Mouse (Mus musculus) kidney, postnatal 4 days (tissue): ENCODE data around the gene Gpr27.
A peak's percentile ranks its signal among the peaks of the same experiment; 100 is the strongest.

Experiments used
- DNase-seq, 2 experiments: peaks; one replicate each; pipeline ENCODE4 v3.0.0; 2021; ENCODE audit warnings: mixed read lengths in 2 of 2

The Gpr27 gene

DNA sequence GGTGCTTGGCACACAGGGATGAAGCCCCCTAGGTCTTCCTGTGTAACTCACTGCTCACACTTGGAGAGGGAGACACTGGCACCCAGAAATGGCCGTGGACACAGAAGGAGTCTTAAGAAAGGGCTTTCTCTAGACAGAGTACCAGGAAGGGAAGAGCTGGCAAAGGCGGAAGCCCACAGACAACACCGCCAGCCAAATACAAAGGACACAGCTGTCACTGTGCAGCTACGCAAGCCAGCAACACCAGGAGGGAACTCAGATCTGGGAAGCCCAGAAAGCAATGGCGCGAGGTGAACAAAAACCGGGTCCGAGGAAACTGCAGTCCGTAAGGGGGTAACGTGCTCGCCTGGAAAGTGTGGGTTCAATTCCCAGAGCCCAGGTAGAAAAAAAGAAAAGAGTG lies 14.4 kb upstream of the Gpr27 start:
- DNase-seq = no peak

DNA sequence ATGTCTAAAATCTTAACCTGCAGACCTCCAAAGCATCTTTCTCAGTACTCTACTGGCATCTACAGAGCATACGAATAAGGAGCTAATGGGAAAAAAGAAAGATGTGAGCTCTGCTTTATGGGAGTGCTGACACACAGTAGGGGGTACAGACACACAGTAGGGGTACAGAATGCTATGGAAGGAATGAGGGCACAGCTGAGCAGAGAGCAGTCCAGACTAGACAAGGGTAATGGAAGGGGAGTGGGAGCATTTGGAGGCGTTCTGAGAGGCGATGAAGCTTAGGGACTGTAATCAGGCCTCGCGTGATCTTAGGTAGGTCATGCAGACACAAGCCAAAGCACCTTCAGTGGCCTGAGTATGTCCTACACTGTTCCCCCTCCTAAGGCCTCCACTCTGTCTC lies 8.5 kb upstream of the Gpr27 start:
- DNase-seq = no peak

DNA sequence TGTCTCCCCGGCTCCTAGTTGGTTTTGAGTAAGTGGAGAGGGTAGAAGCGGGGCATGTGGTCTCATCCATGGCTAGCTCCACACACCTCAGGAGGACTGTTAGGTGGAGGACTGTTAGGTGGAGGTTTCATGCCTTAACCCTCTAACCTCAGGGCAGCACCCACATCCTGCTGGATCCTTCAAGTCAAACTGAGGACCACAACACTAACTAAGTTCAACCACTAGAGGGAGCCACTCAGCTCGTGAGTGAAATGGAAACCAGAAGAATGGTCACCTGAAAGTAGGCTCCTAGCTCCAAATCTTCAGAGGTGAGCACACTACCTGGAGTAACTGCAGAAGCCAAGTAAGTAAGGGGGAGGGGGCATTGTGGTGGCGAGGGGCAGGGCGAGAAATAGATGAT lies 7.6 kb upstream of the Gpr27 start:
- peak in 1 of 2 experiments; percentile 8 for DNase-seq

DNA sequence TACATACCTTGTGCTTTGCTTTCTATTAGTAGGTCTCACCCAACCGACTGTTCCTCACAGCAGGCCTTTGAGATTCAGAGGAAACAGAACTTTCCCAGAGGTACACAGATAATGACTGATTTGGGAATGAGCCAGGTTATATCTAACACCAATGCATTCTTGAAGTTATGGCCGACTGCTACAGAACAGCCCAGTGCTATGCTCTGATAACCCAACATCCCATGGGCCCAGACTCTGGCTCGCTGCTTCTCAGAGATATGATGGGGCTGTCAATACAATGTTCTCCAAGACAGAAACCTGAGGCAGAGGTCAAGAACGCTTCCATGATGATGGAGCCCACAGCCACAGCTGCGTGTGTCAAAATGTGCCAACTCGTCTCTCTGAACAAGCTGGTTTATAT lies 4.0 kb upstream of the Gpr27 start:
- DNase-seq = no peak

DNA sequence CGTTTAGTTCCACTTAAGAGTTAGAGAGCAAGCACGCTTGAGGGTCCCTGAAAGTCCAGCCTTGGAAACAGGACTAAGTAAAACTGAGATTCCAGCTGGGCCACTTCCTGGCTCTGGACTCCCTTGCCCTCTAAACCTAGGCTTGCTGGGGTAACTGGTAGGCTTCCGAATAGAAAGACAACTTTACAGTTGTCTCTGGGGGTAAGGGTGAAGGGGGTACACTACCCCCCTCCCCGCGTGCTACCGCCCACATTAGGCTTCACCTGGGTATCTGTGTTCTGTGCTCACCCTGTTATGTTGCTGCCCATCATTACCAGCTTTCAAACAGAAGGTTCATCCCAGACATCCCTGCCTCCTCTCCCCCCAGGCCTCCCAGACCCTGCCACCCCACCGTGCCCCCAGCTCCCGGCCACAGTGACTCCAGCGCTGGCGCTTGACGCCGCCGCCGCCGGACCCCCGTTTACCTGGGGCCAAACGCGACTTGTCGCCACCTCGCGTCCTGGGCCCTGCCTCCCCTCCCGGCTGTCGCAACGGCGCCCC lies 743 bp upstream of the Gpr27 start:
- DNase-seq = no peak

DNA sequence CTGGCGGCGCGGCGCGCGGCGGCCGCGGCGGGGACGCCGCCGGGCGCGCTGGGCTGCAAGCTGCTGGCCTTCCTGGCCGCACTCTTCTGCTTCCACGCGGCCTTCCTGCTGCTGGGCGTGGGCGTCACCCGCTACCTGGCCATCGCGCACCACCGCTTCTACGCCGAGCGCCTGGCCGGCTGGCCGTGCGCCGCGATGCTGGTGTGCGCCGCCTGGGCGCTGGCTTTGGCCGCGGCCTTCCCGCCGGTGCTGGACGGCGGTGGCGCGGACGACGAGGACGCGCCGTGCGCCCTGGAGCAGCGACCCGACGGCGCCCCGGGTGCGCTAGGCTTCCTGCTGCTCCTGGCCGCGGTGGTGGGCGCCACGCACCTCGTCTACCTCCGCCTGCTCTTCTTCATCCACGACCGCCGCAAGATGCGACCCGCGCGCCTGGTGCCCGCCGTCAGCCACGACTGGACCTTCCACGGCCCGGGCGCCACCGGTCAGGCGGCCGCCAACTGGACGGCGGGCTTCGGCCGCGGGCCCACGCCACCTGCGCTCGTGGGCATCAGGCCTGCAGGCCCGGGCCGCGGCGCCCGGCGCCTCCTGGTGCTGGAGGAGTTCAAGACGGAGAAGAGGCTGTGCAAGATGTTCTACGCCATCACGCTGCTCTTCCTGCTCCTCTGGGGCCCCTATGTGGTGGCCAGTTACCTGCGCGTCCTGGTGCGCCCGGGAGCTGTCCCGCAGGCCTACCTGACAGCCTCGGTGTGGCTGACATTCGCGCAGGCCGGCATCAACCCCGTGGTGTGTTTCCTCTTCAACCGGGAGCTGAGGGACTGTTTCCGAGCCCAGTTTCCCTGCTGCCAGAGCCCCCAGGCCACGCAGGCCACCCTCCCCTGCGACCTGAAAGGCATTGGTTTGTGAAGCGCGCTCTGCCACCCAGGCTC lies 700 bp downstream of the Gpr27 start:
- peak; percentile 49 to 71 for DNase-seq

DNA sequence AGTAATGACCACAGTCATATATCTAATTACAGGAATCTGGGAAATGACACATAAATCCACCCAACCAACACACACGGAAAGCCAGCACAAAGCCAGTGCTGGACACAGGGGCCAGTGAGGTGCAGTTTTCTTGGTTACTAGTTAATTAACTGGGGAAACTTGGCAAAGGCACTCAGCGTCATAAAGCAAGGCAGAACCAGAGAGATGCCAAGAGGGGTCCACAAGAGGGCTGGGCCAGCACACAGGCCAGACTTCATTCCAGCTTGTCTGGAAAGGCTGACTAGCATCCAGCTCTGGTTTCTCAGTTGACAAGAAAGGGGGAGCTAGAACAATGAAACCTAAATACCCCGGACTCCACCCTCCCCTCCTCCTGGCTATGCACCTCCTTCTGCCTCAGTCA lies 8.0 kb downstream of the Gpr27 start:
- DNase-seq = peak; percentile 23 to 33

DNA sequence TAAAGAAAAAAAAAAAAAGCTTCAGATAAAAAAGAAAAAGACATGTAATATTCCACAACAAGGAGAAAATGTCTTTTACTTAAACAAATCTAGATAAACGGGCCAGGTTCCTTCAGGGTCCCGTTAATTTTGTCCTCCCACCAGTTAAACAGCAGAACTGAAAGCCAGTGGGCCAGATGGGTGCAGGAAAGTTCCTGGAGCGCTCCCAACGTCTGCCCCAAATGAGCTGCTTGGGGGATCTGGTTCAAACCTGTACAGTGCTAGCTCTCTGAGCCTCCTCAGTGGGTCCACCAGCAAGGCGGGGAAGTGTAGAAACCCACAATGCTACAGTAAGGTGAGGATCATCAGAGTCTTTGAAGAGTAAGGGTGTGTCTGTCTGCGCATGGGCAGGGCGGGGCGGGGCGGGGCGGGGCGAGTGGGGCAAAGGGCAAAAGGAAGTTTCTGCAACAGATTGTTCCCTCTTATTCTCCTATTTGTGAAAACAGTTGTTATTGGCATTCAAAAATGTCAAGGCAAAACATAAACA lies 19.2 kb downstream of the Gpr27 start:
- no peak for DNase-seq

DNA sequence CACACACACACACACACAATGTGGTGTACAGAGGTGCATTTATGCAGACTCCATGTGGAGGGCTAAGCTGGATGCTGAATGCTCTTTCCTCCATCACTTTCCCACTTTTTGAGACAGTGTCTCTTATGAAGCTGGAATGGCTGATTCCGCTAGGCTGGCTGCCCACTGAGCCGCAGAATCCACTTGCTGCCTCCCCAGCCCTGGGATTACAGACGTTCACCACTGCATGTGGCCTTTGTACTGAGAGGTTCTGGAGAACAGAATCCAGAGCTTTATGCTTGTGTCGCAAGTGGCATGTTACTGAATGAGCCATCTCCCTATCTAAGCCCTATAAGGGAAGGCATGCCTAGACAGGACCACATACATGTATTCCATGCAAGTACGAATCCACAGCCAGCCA lies 20.8 kb downstream of the Gpr27 start:
- no peak for DNase-seq

DNA sequence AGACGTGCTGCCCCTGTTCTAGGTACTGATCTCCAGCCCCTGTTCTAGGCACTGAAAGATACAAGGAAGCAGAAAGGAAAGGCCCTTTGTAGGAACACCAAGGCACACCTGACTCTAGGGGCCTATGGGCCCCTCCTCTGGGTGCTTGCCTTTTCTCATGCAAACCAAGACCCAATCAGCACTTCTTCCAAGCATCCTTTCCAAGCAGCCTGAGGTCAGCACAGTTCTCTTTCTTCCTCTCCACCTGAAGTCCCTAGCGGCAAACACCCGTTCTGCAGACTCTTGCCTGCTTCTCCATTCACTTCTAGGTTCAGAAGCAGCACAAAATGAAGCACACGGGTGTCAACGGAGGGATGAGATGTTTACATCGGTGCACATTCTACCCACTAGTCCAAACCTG lies 22.7 kb downstream of the Gpr27 start:
- DNase-seq = no peak

DNA sequence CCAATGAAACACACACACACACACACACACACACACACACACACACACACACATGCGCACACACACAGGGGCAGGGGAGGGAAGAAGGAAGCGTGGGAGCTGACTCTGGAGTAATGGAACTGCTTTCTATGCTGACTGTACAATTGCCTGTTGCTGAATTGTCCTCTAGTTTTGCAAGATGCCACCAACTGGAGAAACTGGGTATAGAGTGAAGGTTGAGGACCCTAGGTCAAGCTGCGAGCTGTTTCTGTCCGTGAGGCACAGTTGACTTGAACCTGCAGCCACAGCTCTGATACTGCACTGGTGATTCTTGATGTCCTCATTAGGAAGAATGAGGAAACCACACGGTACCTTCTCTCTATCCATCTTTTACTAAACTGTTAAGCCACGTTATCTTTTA lies 23.4 kb downstream of the Gpr27 start:
- no peak for DNase-seq

DNA sequence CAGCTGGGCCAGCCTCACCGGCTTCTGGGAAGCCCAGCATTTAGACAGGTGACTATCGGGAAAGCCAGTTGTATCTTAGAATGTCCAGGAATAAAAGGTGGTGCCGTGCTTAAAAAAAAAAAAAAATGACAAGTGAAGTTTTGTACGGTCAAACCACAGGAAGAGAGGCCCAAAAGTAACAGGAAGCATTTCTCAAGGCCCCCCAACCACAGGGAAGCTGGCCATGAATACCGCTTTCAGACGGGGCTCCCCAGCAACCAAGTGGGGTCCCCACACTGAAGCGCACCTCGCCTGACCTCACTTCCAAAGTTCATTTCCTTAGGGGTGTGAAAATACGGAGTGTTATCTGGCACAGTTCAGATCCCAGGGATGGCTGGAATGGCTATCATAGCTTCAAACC lies 28.6 kb downstream of the Gpr27 start:
- no peak for DNase-seq

DNA sequence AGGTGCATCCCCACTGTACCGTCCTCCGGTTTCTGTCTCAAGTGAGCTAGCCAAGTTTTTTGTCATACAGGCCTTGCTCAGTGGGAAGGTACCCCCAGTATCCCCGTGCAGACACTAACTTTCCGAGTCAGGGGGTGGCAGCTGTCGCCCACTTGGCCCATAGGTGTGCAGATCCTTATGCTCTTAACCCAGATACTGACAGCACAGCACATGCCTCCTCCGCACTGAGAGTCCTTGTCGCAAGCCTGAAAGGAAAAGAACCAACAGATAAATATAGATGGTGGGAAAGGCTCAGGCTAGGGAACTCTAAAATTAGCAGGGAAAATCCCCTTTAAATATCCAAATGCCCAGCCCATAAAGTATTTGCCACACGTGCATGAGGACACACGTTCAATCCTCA lies 29.9 kb downstream of the Gpr27 start:
- DNase-seq = no peak

DNA sequence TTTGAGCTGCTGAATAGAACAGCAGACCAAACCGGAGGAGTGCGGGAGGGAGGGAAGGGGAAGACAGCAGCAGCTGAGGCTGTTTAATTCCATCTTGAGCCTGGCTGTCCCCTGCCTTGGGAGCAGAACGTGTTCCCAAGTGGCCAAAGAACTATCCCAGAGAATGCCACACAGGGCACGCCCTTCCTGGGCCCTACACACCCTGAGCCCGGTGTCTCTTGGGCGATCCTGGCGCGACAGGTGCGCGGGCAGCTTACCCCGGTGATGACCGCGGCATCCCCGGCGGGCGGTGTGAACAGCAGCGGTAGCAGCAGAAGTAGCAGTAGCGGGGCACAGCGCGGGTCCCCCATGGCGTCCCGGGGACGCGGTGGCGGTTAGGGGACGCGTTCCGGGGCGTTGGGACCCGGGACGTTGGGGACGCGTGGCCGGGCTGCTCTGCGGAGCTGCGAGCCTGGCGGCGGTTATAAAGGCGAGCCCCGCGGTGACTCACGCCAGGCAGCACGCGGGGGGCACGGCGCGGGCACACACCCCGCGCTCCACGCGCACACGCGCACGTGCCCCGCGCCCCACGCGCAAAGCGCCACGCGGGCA lies 33.6 kb downstream of the Gpr27 start, which contains the start of gene Prok2:
TSS of gene Prok2 (minus strand) at position 422 of the 591 bp plus-strand sequence.
- DNase-seq = peak; percentile 18 to 39

DNA sequence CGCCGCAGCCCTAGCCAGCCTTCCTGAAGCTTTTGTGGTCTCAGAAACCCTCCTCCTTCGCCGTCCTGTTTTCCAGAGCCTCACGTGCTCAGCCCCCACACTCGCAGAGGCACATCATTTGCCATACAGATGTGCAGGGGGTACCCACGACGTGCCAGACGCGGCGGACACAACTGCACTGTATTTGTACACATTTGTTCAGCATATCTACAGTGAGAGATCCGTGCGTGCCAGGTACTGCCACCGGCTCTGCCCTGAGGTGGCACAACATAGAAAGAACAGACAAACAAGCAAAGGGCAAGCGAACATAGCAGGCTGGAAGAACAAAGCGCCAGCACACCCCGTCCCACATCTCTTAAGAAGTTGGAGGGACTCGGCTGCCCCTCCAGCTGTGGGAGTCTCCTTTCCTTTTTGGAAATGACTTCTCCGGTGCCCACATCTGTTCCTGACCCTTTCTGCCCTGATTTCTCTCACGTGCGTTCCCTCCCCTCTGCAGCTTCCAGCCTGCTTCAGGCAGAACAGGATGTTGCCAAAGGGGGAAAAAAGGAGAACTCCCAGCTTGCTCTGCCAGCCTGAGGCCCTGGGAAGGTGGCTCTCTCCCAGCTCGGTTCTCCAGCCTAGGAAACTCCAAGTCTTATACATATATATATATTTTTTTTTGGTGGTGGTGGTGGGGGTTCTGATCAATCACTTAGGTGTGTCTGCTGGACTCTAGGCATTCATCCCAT lies 34.3 kb downstream of the Gpr27 start:
- peak; percentile 8 to 16 for DNase-seq

DNA sequence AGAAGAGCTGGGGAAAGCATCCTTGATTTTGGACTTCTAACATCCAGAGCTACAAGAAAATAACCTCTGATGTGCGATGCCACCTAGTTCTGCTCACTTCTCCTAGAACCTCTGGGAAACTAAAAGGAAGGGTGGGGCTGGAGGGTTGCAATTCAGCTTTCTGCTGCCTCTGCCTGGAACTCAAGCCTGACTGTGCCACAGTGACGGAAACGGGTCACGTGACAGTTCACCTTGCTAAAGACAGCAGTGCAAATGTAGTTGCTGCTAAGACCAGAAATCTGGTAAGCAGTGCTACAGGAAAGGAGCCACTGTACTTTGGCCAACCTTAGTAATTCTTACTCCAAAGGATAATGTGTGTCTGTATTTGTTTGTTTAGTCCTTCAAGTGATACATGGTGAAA lies 37.4 kb downstream of the Gpr27 start:
- no peak for DNase-seq

DNA sequence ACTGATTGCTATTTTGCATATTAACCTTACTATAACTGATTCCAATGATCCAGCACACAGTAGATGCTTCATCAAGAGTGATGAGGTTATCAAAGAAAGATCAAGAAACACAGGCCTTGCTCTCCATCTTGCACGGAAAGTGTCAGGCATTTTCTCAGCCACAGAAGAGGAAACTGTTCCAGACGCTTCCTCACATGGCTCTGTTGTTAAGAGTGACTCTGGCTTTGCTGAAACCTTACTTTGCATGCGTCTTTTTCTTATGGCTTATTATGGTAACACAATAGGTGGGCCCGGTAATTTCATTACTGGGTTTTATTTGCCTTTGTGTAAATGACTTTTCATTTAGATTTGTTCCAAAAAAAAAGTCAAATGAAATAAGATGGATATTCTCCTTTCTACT lies 39.4 kb downstream of the Gpr27 start:
- DNase-seq = no peak

DNA sequence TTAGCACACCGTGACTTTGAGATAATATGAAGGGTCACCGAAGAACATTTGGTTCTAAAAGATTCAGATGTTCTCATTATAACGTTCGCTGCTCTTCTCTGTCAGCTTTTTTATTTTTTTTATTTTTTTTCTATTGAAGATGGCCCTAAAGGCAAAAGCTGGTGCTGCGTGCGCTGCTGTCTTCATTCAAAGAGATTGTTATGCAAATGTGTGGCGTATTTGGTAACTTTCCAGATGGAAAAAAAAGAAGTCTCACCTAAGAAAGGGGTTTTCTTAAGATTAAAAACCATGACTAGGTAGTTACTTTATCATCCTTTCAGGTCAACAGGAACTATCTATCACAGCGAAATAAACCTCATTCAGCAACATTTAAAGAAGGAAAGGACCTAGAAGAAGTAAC lies 40.2 kb downstream of the Gpr27 start:
- DNase-seq = no peak

DNA sequence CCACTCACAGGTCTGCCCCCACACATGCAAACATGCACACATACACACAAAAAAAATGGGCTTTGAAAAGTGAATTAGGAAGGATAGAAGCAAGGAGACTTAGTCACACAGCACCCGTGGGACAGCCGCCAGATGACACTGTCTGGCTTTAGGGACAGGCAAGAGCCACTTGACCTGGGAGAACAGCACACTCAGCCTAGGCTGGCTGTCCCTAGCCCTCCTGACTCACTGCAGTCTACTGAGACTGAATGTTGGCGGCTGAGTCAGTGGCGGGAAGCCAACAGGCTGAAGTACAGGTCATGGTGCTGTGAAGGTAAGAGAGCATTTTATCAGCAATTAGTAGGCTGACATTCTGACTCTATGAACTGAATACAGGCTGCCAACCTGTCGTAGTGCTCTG lies 42.2 kb downstream of the Gpr27 start:
- DNase-seq = no peak

DNA sequence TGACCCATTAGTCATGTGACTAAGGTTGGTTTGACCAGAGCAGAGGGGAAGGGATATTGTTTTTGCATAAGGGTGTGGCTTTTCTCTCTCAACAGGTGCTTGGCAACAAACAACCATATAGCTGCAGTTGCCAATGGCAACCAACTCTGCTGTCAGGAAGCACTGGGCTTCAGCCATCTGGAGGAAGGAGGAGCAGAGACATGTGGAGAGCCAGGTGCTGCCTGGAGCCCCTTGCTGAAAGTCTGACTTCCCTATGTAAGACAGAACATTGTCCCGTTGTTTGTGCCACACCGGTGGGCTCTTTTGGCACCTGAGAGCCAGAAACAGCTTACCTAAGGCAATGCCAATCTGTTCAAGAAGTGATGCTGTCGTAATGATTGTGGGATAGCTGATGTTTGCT lies 50.4 kb downstream of the Gpr27 start:
- DNase-seq = no peak
